Mouse (Mus musculus): ENCODE measurements around the gene Klc1.

DNA sequence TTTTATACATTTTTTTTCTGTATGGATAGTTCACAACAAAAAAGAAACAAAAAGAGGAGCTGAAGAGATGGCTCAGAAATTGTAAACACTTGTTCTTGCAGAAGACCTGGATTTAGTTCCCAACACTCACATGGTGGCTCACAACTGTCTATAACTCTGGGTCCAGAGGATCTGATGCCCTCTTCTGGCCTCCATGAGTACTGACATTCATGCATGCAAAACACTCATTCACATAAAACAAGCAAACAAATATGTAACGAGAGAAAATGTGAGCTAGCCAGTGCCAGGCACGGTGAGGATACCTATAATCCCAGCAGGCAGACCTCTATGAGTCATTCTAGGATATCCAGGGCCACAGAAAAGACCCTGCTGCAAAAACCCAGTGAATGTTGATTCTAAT, 92.6 kb downstream of the Klc1 start:
- TF ChIP-seq CTCF (IDR thresholded peaks at IDR 0.05; ENCODE audit: control insufficient read depth, insufficient read depth, insufficient read length) (no peak), MAX (IDR thresholded peaks at IDR 0.05) (no peak), USF1 (IDR thresholded peaks at IDR 0.05; ENCODE audit: low read depth) (no peak), MYOD1 (IDR thresholded peaks at IDR 0.05; ENCODE audit: control insufficient read depth, insufficient read length, low read depth) (peak; percentile 2), MYOG (IDR thresholded peaks at IDR 0.05; ENCODE audit: control insufficient read depth, extremely low read depth, insufficient read length) (no peak), FOSL1 (IDR thresholded peaks at IDR 0.05; ENCODE audit: insufficient read depth, low read length, poor library complexity, severe bottlenecking) (no peak)
